Mouse (Mus musculus): ENCODE data around the gene Entpd7. TPM values are rescaled to one million over a fixed set of nuclear protein-coding genes. Genes with fewer than 3 reads are reported as not detected.

The Entpd7 gene
- total RNA-seq, 1 experiment, result 11.4 TPM

- DNase-seq (ENCODE audit: low read depth, low spot score), result peak; percentile 71
Observed at GRCm38 (mm10) chr19:43655735-43656492, 33.6 kb upstream of the Entpd7 start.

DNA sequence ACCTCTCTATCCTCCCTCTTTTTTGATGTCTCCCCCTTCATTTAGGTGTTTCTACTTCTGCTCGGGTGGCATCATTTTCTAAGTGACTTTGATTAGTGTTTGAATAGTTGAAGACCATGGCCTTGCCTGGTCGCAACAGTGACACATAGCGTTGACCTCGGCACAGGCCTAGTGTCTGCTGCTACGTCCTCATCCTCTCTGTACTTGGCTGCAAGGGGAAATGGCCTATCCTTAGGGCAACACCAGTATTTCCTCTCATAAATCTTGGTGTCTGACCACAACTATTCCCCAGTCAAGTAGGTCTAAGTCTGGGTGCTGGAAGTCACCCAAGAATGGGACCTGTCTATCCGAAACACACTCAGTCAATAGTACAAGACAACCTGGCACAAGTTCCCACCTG, 29.8 kb upstream of the Entpd7 start:
- TF ChIP-seq CHD2 (IDR thresholded peaks at IDR 0.05; ENCODE audit: low read depth, low read length) (no peak), ZNF384 (IDR thresholded peaks at IDR 0.05; ENCODE audit: low read depth, low read length) (no peak), ZC3H11A (IDR thresholded peaks at IDR 0.05; ENCODE audit: borderline replicate concordance, low read depth, low read length) (no peak), MAFK (IDR thresholded peaks at IDR 0.05; ENCODE audit: insufficient read depth, low read depth, low read length) (no peak), HCFC1 (IDR thresholded peaks at IDR 0.05; ENCODE audit: borderline replicate concordance, insufficient read depth, low read length) (no peak)
- in situ Hi-C loops (cut with MboI; ENCODE audit: low sequenced_read_pairs in 2 of 2, unreplicated experiment in 2 of 2), result no loop called here

More at GRCm38 (mm10) chr19:43655735-43656492, 33.6 kb upstream of the Entpd7 start:
- in situ Hi-C loops (cut with MboI; ENCODE audit: low sequenced_read_pairs in 2 of 2, unreplicated experiment in 2 of 2), result no loop called here
- no peak for TF ChIP-seq ZNF384 (IDR thresholded peaks at IDR 0.05; ENCODE audit: low read depth, low read length)
- TF ChIP-seq HCFC1 (IDR thresholded peaks at IDR 0.05; ENCODE audit: borderline replicate concordance, insufficient read depth, low read length), result no peak
- no peak for TF ChIP-seq CHD2 (IDR thresholded peaks at IDR 0.05; ENCODE audit: low read depth, low read length)
- TF ChIP-seq ZC3H11A (IDR thresholded peaks at IDR 0.05; ENCODE audit: borderline replicate concordance, low read depth, low read length), result peak; percentile 36; the same call in 1 of the 2 replicates
- no peak for TF ChIP-seq MAFK (IDR thresholded peaks at IDR 0.05; ENCODE audit: insufficient read depth, low read depth, low read length)
- no peaks in the 10 kb centered on the region for H3K9me3 ChIP-seq (ENCODE audit: control insufficient read depth, insufficient read depth, low read depth, low read length)
- no peaks in the 10 kb centered on the region for H3K36me3 ChIP-seq (ENCODE audit: control insufficient read depth, insufficient read depth, low read length, poor library complexity, severe bottlenecking)
- no peak overlapping the region for H3K9ac ChIP-seq (ENCODE audit: insufficient read depth, low read depth, low read length, poor library complexity, severe bottlenecking)
- no peak overlapping the region for H3K4me3 ChIP-seq (ENCODE audit: insufficient read depth in 1 of 2, low read depth in 1 of 2, low read length in 2 of 2, poor library complexity in 1 of 2, severe bottlenecking in 1 of 2)
- H3K27ac ChIP-seq (ENCODE audit: insufficient read depth, low read depth, low read length, poor library complexity, severe bottlenecking), result no peak overlapping the region
- H3K4me1 ChIP-seq (ENCODE audit: control insufficient read depth in 2 of 2, insufficient read depth in 2 of 2, low read length in 2 of 2, poor library complexity in 1 of 2), result no peaks in the 10 kb centered on the region

GRCm38 (mm10) chr19:43660774-43661173, 28.7 kb upstream of the Entpd7 start:
- peaks cover 13% of the 10 kb centered on the region for H3K36me3 ChIP-seq (ENCODE audit: control insufficient read depth, insufficient read depth, low read length, poor library complexity, severe bottlenecking)
- DNase-seq (ENCODE audit: low read depth, low spot score), result no peak
- TF ChIP-seq ZC3H11A (IDR thresholded peaks at IDR 0.05; ENCODE audit: borderline replicate concordance, low read depth, low read length) (no peak), CHD2 (IDR thresholded peaks at IDR 0.05; ENCODE audit: low read depth, low read length) (no peak)
- H3K9ac ChIP-seq (ENCODE audit: insufficient read depth, low read depth, low read length, poor library complexity, severe bottlenecking), result no peak overlapping the region
- no peaks in the 10 kb centered on the region for H3K9me3 ChIP-seq (ENCODE audit: control insufficient read depth, insufficient read depth, low read depth, low read length)
- H3K4me1 ChIP-seq (ENCODE audit: control insufficient read depth in 2 of 2, insufficient read depth in 2 of 2, low read length in 2 of 2, poor library complexity in 1 of 2), result peaks cover 0 to 2% of the 10 kb centered on the region in 2 experiments; a peak in 2 of 4 replicates
- in situ Hi-C loops (cut with MboI; ENCODE audit: low sequenced_read_pairs in 2 of 2, unreplicated experiment in 2 of 2), result no loop called here
- no peak overlapping the region for H3K27ac ChIP-seq (ENCODE audit: insufficient read depth, low read depth, low read length, poor library complexity, severe bottlenecking)
- no peak overlapping the region for H3K4me3 ChIP-seq (ENCODE audit: insufficient read depth in 1 of 2, low read depth in 1 of 2, low read length in 2 of 2, poor library complexity in 1 of 2, severe bottlenecking in 1 of 2)

More for the DNA sequence above, 29.8 kb upstream of the Entpd7 start:
- Histone ChIP-seq H3K4me1 (ENCODE audit: control insufficient read depth in 2 of 2, insufficient read depth in 2 of 2, low read length in 2 of 2, poor library complexity in 1 of 2) (no peaks in the 10 kb centered on the region; a peak in 1 of 4 replicates), H3K9ac (ENCODE audit: insufficient read depth, low read depth, low read length, poor library complexity, severe bottlenecking) (no peak overlapping the region), H3K36me3 (ENCODE audit: control insufficient read depth, insufficient read depth, low read length, poor library complexity, severe bottlenecking) (peaks cover 13% of the 10 kb centered on the region), H3K27ac (ENCODE audit: insufficient read depth, low read depth, low read length, poor library complexity, severe bottlenecking) (no peak overlapping the region), H3K4me3 (ENCODE audit: insufficient read depth in 1 of 2, low read depth in 1 of 2, low read length in 2 of 2, poor library complexity in 1 of 2, severe bottlenecking in 1 of 2) (no peak overlapping the region), H3K9me3 (ENCODE audit: control insufficient read depth, insufficient read depth, low read depth, low read length) (no peaks in the 10 kb centered on the region)
- DNase-seq (ENCODE audit: low read depth, low spot score), result no peak

DNA sequence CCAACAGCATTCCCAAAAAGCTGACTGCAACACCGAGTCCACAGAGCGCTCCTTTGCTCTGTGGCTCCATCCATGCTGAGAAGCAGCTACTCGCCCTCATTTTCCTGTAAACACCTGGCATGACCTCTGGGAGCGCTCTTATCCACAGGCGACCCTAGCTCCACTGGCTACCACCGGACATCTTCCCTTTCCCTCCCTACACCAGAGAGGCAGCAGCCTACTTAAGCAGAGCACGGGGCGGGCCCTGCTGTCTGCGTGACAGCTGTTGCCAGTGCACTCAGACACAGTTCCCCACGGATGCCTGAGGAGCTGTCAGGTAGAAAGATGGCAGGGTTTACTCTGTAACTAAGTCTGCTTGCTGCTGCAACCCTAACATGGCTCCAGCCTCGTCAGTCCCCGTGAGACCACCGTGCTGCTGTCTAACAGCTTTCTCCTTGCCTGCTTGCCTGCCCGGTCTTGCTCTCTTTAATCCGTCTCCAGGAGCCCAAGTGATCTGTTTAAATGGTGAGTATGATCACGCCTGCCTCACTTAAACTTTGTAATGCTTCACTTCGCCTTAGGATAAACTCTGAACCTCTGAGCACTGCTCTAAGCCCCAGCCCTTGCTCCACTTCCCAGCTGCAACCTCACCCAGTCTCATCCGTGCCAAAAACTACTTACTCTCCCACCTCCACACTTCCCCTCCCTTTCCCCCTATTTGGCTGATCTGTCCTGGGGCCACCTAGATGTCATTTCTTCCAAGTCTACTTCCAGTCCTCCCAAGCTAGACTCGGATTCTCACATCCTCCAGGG, 27.1 kb upstream of the Entpd7 start:
- no peak overlapping the region for H3K4me3 ChIP-seq (ENCODE audit: insufficient read depth in 1 of 2, low read depth in 1 of 2, low read length in 2 of 2, poor library complexity in 1 of 2, severe bottlenecking in 1 of 2)
- H3K27ac ChIP-seq (ENCODE audit: insufficient read depth, low read depth, low read length, poor library complexity, severe bottlenecking), result no peak overlapping the region
- in situ Hi-C loops (cut with MboI; ENCODE audit: low sequenced_read_pairs in 2 of 2, unreplicated experiment in 2 of 2), result no loop called here
- peaks cover 15% of the 10 kb centered on the region for H3K36me3 ChIP-seq (ENCODE audit: control insufficient read depth, insufficient read depth, low read length, poor library complexity, severe bottlenecking)
- no peaks in the 10 kb centered on the region for H3K9me3 ChIP-seq (ENCODE audit: control insufficient read depth, insufficient read depth, low read depth, low read length)
- TF ChIP-seq MAFK (IDR thresholded peaks at IDR 0.05; ENCODE audit: insufficient read depth, low read depth, low read length) (no peak), CHD2 (IDR thresholded peaks at IDR 0.05; ENCODE audit: low read depth, low read length) (no peak), ZNF384 (IDR thresholded peaks at IDR 0.05; ENCODE audit: low read depth, low read length) (peak; percentile 87)
- H3K9ac ChIP-seq (ENCODE audit: insufficient read depth, low read depth, low read length, poor library complexity, severe bottlenecking), result no peak overlapping the region
- no peak for DNase-seq (ENCODE audit: low read depth, low spot score)
- H3K4me1 ChIP-seq (ENCODE audit: control insufficient read depth in 2 of 2, insufficient read depth in 2 of 2, low read length in 2 of 2, poor library complexity in 1 of 2), result peaks cover 0 to 7% of the 10 kb centered on the region in 2 experiments
